Mouse (Mus musculus): ENCODE data around the gene Ssbp4.
A peak's percentile ranks its signal among the peaks of the same experiment; 100 is the strongest.

- TF ChIP-seq CTCF (IDR thresholded peaks at IDR 0.05; ENCODE audit: borderline replicate concordance, control insufficient read depth, extremely low read depth, insufficient read depth, low read length, poor library complexity), result 0 out of 2 replicates have a peak, but pooled peaks have one; percentile 28
- peak; percentile 33; the same call in 1 of the 2 replicates for TF ChIP-seq POLR2A (IDR thresholded peaks at IDR 0.05; ENCODE audit: control insufficient read depth, extremely low read depth, insufficient read depth, low read length, poor library complexity)
These were observed 14.6 kb downstream of the Ssbp4 start, which contains the start of gene Isyna1 for GRCm38 (mm10) chr8:70593961-70594609.
